Mouse (Mus musculus) neural tube, embryonic 14.5 days (tissue): ENCODE results near the gene Acvr1. TPM values are rescaled to one million over a fixed set of nuclear protein-coding genes. Genes with fewer than 3 reads are reported as not detected.

Experiments
- ATAC-seq: fragments of 200-750 bp; cut with Nextera tagmentation; 2 replicates; pipeline ENCODE4 v1.8.0; 2017; ENCODE audit warnings: low read depth, mild to moderate bottlenecking, moderate TSS enrichment, moderate library complexity
- H3K27ac ChIP-seq: fragments of 300-500 bp; sonication (generic); 2 replicates; pipeline ENCODE4 v1.5.1; 2014; ENCODE audit warnings: low read depth, mild to moderate bottlenecking, control low read depth, low read length, moderate library complexity, mixed read lengths
- H3K27me3 ChIP-seq: fragments of 300-500 bp; sonication (generic); 2 replicates; pipeline ENCODE4 v1.6.1; 2014; ENCODE audit warnings: low read length; ENCODE audit not compliant: control insufficient read depth, insufficient read depth
- H3K36me3 ChIP-seq: fragments of 300-500 bp; sonication (generic); 2 replicates; pipeline ENCODE4 v1.6.1; 2014; ENCODE audit warnings: low read length, mixed read lengths; ENCODE audit not compliant: control insufficient read depth, insufficient read depth
- H3K4me1 ChIP-seq: fragments of 300-500 bp; sonication (generic); 2 replicates; pipeline ENCODE4 v1.6.1; 2014; ENCODE audit warnings: low read length; ENCODE audit not compliant: control insufficient read depth, insufficient read depth
- H3K4me2 ChIP-seq: fragments of 300-500 bp; sonication (generic); 2 replicates; pipeline ENCODE4 v1.6.1; 2014; ENCODE audit warnings: mild to moderate bottlenecking, low read depth, low read length, control low read depth
- H3K4me3 ChIP-seq: fragments of 300-500 bp; sonication (generic); 2 replicates; pipeline ENCODE4 v1.5.1; 2014; ENCODE audit warnings: low read depth, low read length, control low read depth, mixed read lengths
- H3K9ac ChIP-seq: fragments of 300-500 bp; sonication (generic); replicated peaks from 2 replicates; pipeline ENCODE4 v1.6.1; 2014; ENCODE audit warnings: low read depth, mild to moderate bottlenecking, control low read depth, low read length, mixed read lengths
- H3K9me3 ChIP-seq: fragments of 300-500 bp; sonication (generic); 2 replicates; pipeline ENCODE4 v1.6.1; 2016; ENCODE audit warnings: low read length; ENCODE audit not compliant: control insufficient read depth
- WGBS: fragments of 180-500 bp; shearing (Covaris S2); extraction: QIAGEN DNeasy Blood & Tissue Kit; methylation state at CpG from one replicate; pipeline ENCODE4 v1.1.7; 2014; 5-methylcytosine and 5-hydroxymethylcytosine counted together
- polyA plus RNA-seq: library from polyadenylated mRNA; unstranded; fragments of >200 nt; fragmentation: Nextera tagmentation; extraction: Ambion mirVana; gene quantifications from 2 replicates; pipeline ENCODE4 v1.2.1, GENCODE M21; 2014

Acvr1 gene
- polyA plus RNA-seq, 1 experiment from 2014 or later, result 8.5 TPM

- peak; percentile 91 for ATAC-seq
- no peaks in the 10 kb centered on the region for H3K9me3 ChIP-seq
- H3K4me2 ChIP-seq, result peak overlapping the region; percentile 29
- WGBS, result 8% methylated on average over 10 of the region's 10 CpGs
- no peak overlapping the region for H3K4me3 ChIP-seq
- peaks cover 51% of the 10 kb centered on the region for H3K4me1 ChIP-seq
- no peak overlapping the region for H3K9ac ChIP-seq
- no peaks in the 10 kb centered on the region for H3K36me3 ChIP-seq
- peak overlapping the region; percentile 58 for H3K27ac ChIP-seq
- no peaks in the 10 kb centered on the region for H3K27me3 ChIP-seq
Measured at GRCm38 (mm10) chr2:58532260-58532850, 34.6 kb downstream of the Acvr1 start.

GRCm38 (mm10) chr2:58530521-58530920 lies 36.4 kb downstream of the Acvr1 start:
- Histone ChIP-seq H3K4me1 (peaks cover 51% of the 10 kb centered on the region), H3K9ac (no peak overlapping the region), H3K36me3 (no peaks in the 10 kb centered on the region), H3K4me3 (no peak overlapping the region), H3K27ac (no peak overlapping the region), H3K9me3 (no peaks in the 10 kb centered on the region), H3K4me2 (no peak overlapping the region), H3K27me3 (no peaks in the 10 kb centered on the region)
- ATAC-seq, result no peak
- WGBS, result 47% methylated on average over 4 of the region's 4 CpGs

- 17% methylated on average over 7 of the region's 7 CpGs for WGBS
- no peaks in the 10 kb centered on the region for H3K36me3 ChIP-seq
- no peaks in the 10 kb centered on the region for H3K27me3 ChIP-seq
- H3K4me2 ChIP-seq, result no peak overlapping the region
- peaks cover 51% of the 10 kb centered on the region for H3K4me1 ChIP-seq
- H3K27ac ChIP-seq, result peak overlapping the region; percentile 36; the same call in 1 of the 2 replicates
- H3K9ac ChIP-seq, result no peak overlapping the region
- 0 out of 2 replicates have a peak, but pooled peaks have one; percentile 4 for ATAC-seq
- H3K9me3 ChIP-seq, result no peaks in the 10 kb centered on the region
- H3K4me3 ChIP-seq, result no peak overlapping the region
Measured at GRCm38 (mm10) chr2:58529860-58530440, 37.0 kb downstream of the Acvr1 start.

GRCm38 (mm10) chr2:58529384-58529783 lies 37.6 kb downstream of the Acvr1 start:
- Histone ChIP-seq H3K27ac (peak overlapping the region; percentile 52; the same call in 1 of the 2 replicates), H3K4me3 (no peak overlapping the region), H3K9me3 (no peaks in the 10 kb centered on the region), H3K27me3 (no peaks in the 10 kb centered on the region), H3K36me3 (no peaks in the 10 kb centered on the region), H3K4me1 (peaks cover 48% of the 10 kb centered on the region), H3K4me2 (no peak overlapping the region), H3K9ac (no peak overlapping the region)
- WGBS, result 65% methylated on average over 5 of the region's 5 CpGs
- no peak for ATAC-seq

- no peaks in the 10 kb centered on the region for H3K27me3 ChIP-seq
- no peak for ATAC-seq
- H3K36me3 ChIP-seq, result no peaks in the 10 kb centered on the region
- peaks cover 32% of the 10 kb centered on the region for H3K4me1 ChIP-seq
- no peak overlapping the region for H3K4me3 ChIP-seq
- no peaks in the 10 kb centered on the region for H3K9me3 ChIP-seq
- H3K27ac ChIP-seq, result no peak overlapping the region
- WGBS, result 81% methylated on average over 3 of the region's 3 CpGs
- no peak overlapping the region for H3K4me2 ChIP-seq
- H3K9ac ChIP-seq, result no peak overlapping the region
Measured at GRCm38 (mm10) chr2:58527786-58528185, 39.2 kb downstream of the Acvr1 start.

DNA sequence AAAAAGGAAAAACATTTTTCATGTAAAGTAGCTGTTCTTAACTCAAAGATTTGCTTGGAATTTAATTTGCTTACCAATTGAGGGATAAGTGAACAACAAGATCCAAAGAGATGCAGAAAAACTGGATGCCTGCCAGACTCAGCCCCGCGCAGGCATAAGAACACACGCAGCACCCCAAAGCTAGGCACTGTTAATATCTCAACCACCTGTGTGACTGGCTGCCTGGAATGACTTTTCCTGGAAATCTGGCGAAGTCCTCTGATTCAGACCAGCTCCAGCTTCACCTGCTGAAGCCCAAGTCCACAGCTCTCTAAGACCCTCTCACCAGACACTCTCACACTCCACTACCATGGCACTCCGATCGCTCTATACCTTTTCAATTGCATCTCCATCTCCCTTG lies 42.6 kb downstream of the Acvr1 start:
- no peak overlapping the region for H3K9ac ChIP-seq
- H3K9me3 ChIP-seq, result no peaks in the 10 kb centered on the region
- peaks cover 2% of the 10 kb centered on the region; the same call in 1 of the 2 replicates for H3K4me1 ChIP-seq
- no peak overlapping the region for H3K27ac ChIP-seq
- ATAC-seq, result no peak
- H3K27me3 ChIP-seq, result no peaks in the 10 kb centered on the region
- no peak overlapping the region for H3K4me3 ChIP-seq
- WGBS, result 88% methylated on average over 6 of the region's 6 CpGs
- H3K4me2 ChIP-seq, result no peak overlapping the region
- H3K36me3 ChIP-seq, result no peaks in the 10 kb centered on the region

- Histone ChIP-seq H3K27ac (no peak overlapping the region), H3K4me2 (no peak overlapping the region), H3K27me3 (no peaks in the 10 kb centered on the region), H3K9ac (no peak overlapping the region), H3K9me3 (no peaks in the 10 kb centered on the region), H3K36me3 (no peaks in the 10 kb centered on the region), H3K4me1 (no peaks in the 10 kb centered on the region), H3K4me3 (no peak overlapping the region)
- no peak for ATAC-seq
- WGBS, result 92% methylated on average over 5 of the region's 5 CpGs
Measured at GRCm38 (mm10) chr2:58523894-58524293, 43.1 kb downstream of the Acvr1 start.

GRCm38 (mm10) chr2:58523097-58523496 lies 43.9 kb downstream of the Acvr1 start:
- H3K36me3 ChIP-seq, result no peaks in the 10 kb centered on the region
- no peak for ATAC-seq
- H3K4me2 ChIP-seq, result no peak overlapping the region
- no peaks in the 10 kb centered on the region for H3K9me3 ChIP-seq
- no peak overlapping the region for H3K9ac ChIP-seq
- WGBS, result 89% methylated on average over 12 of the region's 12 CpGs
- no peak overlapping the region for H3K4me3 ChIP-seq
- no peaks in the 10 kb centered on the region for H3K4me1 ChIP-seq
- no peak overlapping the region for H3K27ac ChIP-seq
- H3K27me3 ChIP-seq, result no peaks in the 10 kb centered on the region

DNA sequence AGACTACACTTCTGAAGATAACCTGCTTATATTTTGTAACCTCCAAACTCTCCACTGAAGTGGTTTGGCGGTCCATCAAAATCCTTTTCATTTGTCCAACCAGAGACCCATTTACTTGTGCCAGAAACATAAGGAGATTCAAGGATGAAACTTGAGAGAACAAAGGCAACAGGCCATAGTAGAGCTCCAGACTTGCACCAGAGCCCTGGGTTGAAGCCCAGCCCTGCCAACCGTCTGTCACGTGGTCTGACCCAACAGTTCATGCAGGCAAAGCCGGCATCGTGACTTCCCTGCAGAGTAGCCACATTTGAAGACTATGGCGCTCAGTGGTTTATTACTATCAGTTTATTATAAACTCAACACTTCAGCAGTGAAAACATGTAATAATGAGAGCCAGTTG lies 45.3 kb downstream of the Acvr1 start:
- H3K4me3 ChIP-seq, result no peak overlapping the region
- no peak for ATAC-seq
- H3K9ac ChIP-seq, result no peak overlapping the region
- 90% methylated on average over 6 of the region's 6 CpGs for WGBS
- no peaks in the 10 kb centered on the region for H3K4me1 ChIP-seq
- no peaks in the 10 kb centered on the region for H3K9me3 ChIP-seq
- no peaks in the 10 kb centered on the region for H3K36me3 ChIP-seq
- no peak overlapping the region for H3K4me2 ChIP-seq
- no peaks in the 10 kb centered on the region for H3K27me3 ChIP-seq
- H3K27ac ChIP-seq, result no peak overlapping the region
